Mouse (Mus musculus): Measurements from ENCODE around the gene Rel.
"Not testable (repeated sequence)": the region's sequence is repeated elsewhere in the genome, so short reads cannot be mapped to it uniquely, and the experiment has no call there.

Gene Rel

DNA sequence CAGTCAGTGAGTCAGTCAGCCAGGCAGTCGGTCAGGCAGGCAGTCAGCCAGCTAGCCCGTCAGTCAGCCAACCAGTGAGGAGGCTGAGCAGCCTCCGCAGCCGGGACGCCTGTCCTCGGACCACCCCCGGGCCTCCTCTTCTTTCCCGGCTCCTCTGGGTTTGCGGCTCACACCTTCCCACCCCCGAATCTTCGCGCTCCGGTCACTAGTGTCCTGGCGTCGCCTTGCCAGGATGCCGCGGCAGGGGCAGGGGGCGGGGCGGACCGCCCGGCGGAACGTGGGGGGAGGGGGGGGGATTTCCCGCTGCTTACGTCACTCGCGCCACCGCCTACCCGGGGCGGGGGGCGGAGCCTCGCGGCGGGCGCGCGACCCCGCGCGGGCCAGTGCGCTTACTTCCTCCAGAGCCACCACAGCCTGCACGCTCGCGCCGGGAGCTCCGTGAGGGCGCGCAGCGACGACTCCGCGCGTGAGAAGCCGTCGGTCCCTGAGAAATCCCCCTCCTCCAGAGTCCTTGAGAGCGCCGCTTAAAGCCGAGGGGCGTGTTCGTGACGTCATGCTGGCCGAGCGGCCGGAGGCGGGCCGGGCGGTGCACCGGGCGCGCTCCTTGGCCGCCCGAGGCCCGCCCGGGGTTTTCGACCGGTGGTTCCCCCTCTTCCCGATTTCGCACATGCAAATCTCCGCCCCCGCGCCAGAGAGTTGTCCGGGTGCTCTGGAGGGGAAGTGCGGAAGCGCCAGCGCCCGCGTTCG, at the start of gene Rel:
Gene Rel (minus strand): TSS at position 211 of the 747 bp plus-strand sequence.
- in situ Hi-C loops (cut with MboI; ENCODE audit: low sequenced_read_pairs): no loop called here

DNA sequence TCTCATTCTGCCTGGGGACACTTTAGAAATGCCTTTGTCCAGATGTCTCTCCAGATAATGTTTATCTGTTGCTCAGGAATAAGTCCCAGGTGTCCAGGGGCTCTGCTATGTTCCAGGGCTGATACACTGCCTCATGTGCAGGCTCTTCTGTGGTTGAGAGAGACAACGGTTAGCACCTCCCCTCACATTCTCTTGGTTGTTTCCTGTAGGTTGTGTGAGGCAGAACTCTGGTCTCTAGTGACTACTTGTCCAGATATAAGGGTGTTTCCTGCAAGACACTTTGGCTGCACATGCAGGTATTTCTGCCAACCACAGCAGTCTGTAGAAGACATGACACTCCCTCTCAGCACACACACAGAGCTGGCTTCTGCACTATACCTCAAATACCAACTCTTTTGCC, 48.0 kb upstream of the Rel start:
- in situ Hi-C loops (cut with MboI; ENCODE audit: low sequenced_read_pairs): no loop called here

DNA sequence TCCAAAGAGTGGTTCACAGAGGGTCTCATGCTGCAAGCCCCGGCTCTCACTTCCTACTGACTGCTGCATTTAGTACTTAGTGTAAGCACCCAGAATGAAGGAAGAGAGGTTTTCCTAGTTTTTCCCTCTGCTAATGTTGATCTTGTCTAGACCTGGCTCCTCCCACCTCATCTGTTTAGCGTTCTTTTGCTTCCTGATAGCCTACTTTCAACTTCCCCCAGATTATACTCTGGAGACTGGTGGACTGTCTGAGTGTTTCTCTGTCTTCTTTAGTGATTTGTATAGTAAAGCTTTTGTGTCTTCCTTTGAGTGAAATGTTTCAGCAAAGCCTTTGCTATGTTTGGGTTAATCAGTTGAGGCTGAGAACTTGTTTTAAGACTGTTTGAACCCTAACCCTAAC, 40.0 kb upstream of the Rel start:
- in situ Hi-C loops (cut with MboI; ENCODE audit: low sequenced_read_pairs): no loop called here

DNA sequence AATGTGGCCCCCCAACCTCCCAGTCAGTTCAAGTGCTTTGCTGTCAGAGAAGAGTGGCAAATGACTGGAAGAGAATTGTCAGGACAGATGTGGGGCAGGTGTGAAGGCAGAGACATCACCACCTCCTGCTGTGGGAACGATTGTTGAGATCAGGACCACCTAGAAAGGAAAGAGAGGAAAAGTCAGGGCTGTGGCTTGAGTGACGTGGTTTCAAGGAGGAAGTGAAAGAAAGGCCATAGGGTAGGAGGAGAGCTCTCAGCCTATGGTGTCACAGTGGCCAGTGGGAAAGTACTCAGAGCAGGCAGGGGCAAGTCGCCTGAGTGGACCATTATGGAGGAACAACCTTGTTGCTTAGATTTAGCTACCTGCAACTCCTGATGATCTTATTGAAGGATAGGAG, 34.9 kb upstream of the Rel start:
- in situ Hi-C loops (cut with MboI; ENCODE audit: low sequenced_read_pairs): no loop called here

DNA sequence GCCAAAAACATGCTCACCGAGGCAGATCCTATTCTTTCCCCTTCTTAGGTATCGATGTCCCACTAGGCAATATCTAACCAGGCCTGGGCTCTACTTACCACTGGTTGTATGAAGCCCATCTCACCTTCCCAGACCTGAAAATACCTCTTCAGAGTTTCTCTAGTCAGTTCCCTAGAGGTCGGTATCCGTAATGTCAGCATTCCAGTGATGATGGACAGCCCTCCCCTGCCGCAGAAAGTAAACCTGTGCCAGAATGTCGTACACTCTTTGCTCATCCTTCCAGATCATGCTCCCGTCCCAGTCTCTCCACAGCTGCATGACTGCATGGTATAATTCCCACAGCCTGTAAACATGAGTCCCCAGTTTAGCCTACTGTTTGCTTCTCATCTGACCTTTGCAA, 32.4 kb upstream of the Rel start:
- in situ Hi-C loops (cut with MboI; ENCODE audit: low sequenced_read_pairs): no loop called here

DNA sequence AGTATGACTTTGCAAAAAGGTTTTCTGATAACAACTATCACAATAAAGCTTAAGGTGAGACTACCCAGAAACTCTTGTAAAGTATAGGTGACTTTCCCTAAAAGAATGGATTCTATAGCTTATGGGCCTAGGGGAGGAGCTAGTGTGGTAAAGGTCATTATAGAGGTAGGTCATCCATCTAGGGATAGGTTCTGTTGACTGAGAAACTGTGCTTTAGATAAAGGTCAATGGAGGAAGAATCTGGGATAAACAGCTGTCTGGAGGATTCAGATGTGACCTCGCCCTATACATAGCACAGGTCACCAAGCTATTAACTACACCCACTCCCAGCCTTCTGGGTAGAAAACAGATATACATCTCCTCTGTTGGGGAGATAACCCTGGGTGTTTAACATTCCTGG, 31.5 kb upstream of the Rel start:
- in situ Hi-C loops (cut with MboI; ENCODE audit: low sequenced_read_pairs): no loop called here

DNA sequence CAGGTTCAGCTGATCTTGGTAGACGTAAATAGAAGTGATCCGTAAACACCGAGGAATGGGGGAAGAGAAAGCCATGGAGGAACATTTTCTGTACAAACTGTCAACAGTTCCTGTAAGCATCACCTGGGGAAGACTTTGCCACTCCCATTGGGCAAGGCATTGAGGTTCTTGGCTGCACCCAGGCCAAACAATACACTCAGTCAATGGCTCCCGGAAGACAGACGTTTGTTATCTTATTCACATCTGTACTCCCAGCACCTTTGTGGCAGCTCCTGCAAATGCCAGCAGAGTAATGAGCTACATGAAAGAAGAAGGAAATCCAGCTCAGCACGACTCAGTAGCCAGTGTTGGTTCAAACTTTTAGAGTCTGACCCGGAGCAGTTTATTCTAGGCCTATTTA, 31.1 kb upstream of the Rel start:
- in situ Hi-C loops (cut with MboI; ENCODE audit: low sequenced_read_pairs): no loop called here

DNA sequence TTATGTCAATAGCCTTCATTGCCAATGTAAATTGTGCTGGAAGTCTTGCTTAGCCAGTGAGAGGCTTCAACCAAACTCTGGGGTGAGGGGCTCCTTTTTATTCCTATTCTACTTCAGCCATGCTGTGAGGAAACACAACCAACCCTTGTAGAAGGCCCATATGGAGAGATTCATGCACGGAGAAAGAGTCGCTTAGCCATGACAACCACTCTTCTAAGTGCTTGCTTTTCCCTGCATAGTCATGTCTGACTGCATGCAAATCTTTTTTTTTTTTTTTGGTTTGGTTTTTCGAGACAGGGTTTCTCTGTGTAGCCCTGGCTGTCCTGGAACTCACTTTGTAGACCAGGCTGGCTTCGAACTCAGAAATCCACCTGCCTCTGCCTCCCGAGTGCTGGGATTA, 12.9 kb upstream of the Rel start:
- in situ Hi-C loops (cut with MboI; ENCODE audit: low sequenced_read_pairs): not testable (repeated sequence)

DNA sequence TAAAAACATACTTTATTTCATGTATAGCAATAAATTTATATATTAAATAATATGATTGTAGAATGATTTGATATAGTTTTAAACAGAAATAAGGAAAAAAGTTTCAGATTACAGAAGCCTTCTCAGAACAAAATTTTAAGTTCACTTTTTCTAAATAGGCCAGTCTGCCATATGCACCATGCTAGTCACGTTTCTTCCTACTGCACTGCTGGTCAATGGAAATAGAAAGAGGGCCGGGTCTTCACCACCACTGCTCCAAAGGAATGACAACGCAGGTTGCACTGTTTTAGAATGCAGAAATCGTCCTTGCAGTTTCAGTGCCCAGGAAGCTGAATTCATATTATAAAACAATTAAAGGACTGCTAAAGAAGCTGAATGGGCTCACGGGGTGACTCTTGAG, 12.3 kb upstream of the Rel start:
- in situ Hi-C loops (cut with MboI; ENCODE audit: low sequenced_read_pairs): no loop called here

DNA sequence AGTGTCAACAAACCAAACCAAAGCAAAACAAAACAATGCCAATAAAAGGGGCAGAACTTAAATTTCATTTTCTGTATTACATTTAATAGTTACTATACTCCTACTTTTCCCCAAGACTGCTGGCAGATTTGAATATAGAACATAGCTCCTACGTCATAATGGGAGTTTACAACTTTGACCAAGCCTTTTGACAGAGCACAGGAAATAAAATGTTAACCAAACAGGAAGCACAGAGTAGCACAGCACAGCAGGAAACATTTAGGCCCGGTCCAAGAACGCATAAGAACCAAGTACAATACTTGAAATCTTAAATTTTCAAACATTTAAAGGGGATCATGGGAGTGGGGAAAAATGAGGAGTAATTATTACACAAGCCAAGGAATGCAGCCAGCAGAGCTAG, 11.3 kb upstream of the Rel start:
- in situ Hi-C loops (cut with MboI; ENCODE audit: low sequenced_read_pairs): no loop called here

DNA sequence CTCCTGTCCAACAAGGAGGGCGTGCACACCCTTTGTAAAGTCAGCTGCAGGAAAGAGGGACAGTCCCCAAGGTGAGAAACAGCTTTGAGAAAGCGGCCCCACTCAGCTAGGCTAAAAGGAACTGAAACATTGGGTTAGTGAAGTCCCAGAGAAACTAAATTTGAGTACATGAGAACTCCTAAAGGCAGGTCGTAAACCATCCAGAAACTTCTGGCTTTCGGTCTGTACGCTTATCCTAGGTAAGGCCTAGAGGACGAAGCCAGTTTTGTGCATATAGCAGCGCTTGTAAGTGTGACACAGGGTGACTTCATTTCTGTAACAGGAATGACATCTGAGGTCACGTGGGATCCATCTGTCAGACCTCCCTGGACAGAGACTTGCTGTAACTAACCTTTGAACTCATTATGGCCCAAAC, 8.0 kb upstream of the Rel start:
- in situ Hi-C loops (cut with MboI; ENCODE audit: low sequenced_read_pairs): no loop called here

DNA sequence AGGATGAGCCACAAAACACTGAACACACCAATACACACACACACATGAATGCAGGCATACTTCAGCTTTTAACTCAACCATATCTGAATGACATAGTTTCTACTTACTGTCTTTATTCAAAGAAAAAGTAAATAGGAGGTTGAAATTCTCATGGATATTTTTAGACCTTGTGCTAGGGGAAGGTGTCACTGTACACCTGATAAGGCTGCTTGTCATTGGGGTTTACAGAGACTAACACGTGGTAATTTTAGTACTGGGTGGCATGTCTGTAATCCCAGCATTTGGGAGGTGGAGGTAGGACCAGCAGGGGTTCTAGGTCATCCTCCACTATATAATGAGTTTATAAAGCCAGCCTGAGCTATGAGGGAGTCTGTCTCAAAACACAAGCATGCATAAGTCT, 1.7 kb upstream of the Rel start:
- in situ Hi-C loops (cut with MboI; ENCODE audit: low sequenced_read_pairs): no loop called here

DNA sequence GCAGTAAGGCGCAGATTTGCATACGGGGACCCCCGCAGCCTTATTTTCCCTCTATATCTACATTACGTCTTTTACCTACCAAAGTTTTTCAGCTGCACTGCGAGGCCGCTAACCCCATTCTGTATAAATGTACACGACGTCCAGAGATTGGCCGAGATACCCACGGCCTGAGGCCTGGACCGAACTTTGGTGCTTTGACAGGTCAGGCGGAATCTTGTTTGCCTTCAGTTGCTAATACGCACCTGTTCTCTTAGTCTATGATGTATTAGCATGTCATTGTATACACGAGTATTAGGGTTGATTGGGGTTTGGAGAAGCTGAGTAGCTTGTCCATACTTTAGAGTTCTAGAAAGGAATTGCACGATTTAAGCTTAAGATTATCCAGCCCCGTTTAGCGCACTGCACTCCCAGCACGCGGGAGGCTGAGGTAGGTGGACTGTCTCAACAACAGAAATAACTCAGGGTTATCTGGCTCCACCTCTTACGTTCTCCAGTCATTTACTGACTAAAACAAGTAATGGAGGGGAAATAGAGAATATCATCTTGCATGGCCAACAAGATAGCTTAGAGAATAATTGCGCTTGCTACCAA, 832 bp upstream of the Rel start:
- in situ Hi-C loops (cut with MboI; ENCODE audit: low sequenced_read_pairs): no loop called here

DNA sequence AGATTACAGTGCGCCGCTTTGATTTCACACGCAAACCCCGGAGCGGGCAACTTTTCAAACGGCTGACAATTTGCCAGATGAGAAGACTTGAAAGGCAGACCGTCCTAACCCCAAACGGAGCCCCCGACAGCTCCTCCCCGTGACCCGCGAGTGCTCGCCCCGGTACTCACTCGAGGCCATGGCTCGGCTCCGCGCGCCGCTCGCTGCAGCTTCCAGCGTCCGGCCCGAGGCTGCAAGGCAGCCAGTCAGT, 335 bp downstream of the Rel start:
- in situ Hi-C loops (cut with MboI; ENCODE audit: low sequenced_read_pairs): no loop called here

DNA sequence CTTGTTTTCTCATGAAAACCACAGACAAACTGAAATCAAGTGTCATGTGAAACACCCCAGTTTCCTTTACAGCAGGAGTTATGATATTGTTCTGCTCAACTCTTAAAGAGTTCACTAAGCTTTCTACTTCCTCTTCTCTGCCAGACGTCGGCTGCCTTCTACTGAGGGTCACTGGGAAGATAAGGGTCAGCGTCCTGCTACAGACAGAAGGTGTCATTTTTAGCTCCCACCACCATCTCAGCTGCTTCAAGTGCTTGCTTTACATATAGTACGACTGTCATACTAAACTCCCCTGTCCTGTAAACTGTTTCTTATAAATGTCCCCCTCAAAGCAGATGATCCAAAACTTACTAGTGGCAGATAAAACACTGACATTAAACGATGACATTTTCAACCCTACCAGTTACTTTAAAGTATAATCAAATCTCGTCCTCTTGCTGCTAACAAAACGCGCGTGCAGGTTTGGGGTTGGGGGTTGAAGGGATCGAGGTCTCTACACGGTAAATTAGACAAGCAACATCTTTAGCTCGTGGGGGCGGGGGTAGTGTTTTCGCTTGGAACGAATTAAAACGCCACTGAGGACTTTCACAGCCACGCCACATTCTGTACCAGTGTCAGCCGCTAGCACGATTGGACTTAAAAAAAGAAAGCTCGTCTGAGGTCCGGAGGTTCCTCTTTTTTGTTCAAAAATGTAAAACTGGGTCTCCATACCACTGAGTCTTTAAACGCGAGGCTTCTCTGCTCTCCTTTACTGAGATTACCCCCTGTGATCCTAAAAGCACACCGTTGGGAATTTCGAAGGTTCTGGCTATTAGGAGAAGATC, 872 bp downstream of the Rel start:
- in situ Hi-C loops (cut with MboI; ENCODE audit: low sequenced_read_pairs): no loop called here

DNA sequence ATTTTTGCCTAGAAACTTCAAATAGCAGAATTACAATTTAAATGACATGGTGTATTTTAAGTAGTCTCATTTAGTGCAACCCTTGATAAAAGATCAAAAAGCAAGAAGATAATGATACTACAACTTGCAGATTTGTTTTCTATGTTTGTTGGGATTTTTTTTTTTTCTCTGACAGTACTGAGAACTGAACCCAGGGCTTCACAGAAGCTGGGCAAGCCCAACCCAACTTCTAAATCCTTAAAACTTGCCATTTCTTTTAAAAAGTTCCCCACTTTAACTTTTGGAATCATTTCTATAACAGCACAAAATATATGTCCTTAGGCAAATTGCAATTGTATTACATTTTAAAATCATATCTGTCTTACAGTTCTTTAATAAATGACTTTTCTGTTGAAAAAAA, 1.7 kb downstream of the Rel start:
- in situ Hi-C loops (cut with MboI; ENCODE audit: low sequenced_read_pairs): no loop called here

DNA sequence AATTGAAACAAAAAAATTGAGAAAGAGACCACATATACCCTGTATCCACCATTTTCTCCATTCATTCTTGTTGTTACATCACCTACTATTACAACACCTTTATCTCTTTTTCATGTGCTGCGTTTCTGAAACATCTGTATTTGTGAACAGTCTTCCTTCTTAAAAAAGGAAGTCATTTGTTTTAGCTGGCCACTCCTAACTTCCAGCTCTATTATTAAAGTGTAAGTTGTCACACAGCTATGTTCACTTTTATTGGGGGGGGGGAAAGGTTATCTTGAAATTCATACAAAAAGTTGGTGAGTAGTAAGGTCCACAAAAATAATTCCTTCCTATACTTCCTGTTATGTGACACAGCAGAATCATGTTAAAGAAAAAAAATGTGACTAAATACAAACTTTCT, 2.8 kb downstream of the Rel start:
- in situ Hi-C loops (cut with MboI; ENCODE audit: low sequenced_read_pairs): no loop called here

DNA sequence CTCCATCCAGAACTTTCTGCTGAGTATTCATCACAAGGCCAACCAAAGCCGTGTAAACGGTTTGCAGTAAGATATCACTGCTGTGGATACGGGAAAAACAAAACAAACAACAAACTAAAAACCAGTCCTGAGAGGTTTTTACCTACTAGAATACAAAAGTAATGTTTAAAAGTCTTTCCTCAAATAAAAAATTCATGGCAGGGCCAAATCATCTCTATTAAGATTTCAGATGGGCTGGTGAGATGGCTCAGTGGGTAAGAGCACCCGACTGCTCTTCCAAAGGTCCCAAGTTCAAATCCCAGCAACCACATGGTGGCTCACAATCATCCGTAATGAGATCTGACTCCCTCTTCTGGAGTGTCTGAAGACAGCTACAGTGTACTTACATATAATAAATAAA, 3.4 kb downstream of the Rel start:
- in situ Hi-C loops (cut with MboI; ENCODE audit: low sequenced_read_pairs): not testable (repeated sequence)

DNA sequence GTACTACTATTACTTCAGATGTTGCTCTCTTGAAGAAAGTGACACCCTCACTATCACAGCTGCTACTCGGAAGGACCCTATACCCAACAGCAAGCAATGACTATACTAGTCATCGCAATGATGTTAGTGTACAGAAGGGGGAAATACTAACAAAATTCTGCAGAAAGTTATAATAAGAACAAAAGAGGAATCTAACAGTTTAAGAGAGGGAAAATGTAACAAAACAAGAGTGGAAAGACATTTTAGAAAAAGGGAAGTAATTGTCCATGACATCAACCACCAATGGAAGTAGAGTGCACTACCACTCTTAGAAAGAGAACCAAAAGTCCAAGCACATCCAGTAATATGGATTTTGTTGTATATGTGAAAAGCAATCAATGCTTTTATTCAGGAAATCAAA, 8.1 kb downstream of the Rel start:
- in situ Hi-C loops (cut with MboI; ENCODE audit: low sequenced_read_pairs): no loop called here

DNA sequence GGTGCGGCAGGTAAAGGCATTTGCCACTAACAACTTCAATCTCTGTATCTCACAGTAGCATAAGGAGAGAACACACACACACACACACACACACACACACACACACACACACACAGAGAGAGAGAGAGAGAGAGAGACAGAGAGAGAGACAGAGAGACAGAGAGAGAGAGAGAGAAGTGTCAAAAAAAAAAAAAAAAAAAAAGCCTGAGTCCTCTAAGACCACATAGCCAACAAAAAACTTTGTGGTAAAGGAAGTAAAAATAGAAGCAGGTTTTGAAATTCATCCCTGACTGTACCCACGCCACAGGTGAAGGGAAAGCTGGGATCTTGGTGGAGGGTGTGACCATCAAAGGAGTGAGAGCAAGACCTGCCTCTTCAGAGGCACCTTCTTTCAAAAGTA, 12.6 kb downstream of the Rel start:
- in situ Hi-C loops (cut with MboI; ENCODE audit: low sequenced_read_pairs): no loop called here

DNA sequence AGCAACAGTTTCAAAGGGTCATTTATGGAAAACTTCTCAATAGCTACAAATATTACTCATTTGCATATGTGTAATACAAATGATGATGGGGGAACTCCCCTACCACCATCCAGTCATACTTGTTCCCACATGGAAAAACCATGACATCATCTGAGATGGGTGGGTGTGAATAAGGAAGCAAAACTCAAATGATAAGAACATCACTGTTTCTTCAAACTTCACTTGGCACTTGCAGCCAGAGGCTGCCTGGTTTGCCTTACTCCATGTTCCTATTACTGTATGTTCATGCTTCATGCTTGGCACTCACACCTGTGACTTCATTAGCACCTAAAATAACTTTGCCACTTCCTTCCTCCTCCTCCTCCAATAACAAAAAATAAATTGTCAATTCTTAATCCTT, 16.4 kb downstream of the Rel start:
- in situ Hi-C loops (cut with MboI; ENCODE audit: low sequenced_read_pairs): no loop called here

DNA sequence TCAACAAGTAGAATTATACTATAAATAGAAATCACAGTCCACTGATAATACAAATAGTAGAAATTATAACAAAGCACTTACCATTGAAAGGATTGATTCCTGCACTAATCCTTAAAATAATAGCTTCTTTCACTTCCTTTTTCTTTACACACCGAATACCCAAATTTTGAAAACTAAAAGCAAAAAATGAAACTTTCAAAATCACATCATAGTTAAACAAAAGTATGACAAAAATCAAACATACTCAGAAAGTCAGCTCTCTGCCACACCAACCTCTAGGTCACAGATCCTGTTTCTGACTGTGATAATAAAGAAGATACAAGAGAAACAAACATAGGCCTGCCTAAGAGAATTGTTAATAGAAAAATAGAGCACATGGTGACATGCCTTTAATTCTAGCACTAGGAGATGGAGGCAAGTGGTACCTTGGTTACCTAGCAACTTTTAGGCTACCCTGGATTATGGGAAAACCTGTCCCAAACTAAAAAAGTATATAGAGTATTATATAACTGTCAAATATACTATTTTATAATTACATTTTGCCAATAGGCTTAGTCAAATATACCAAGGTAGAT, 17.5 kb downstream of the Rel start:
- in situ Hi-C loops (cut with MboI; ENCODE audit: low sequenced_read_pairs): no loop called here
